Mouse (Mus musculus) embryonic facial prominence, embryonic 11.5 days (tissue): ENCODE measurements around the gene Tctn1. TPM values are rescaled to one million over a fixed set of nuclear protein-coding genes. Genes with fewer than 3 reads are reported as not detected.
A peak's percentile ranks its signal among the peaks of the same experiment; 100 is the strongest.

ENCODE experiments used
- ATAC-seq: fragments of 200-750 bp; cut with Nextera tagmentation; replicated peaks from 2 replicates; pipeline ENCODE4 v1.8.0; 2017; ENCODE audit warnings: low read depth; ENCODE audit not compliant: insufficient number of reproducible peaks, low FRiP score, low TSS enrichment
- DNase-seq: peaks from one replicate; pipeline ENCODE4 v3.0.0-alpha.2; 2015; ENCODE audit warnings: low spot score
- H3K27ac ChIP-seq: fragments of 300-500 bp; sonication (generic); replicated peaks from 2 replicates; pipeline ENCODE4 v1.5.1; 2014; ENCODE audit warnings: mild to moderate bottlenecking, low read depth, low read length, control low read depth
- H3K27me3 ChIP-seq: fragments of 300-500 bp; sonication (generic); 2 replicates; pipeline ENCODE4 v1.6.1; 2014; ENCODE audit warnings: mild to moderate bottlenecking, low read length, moderate library complexity, mixed read lengths; ENCODE audit not compliant: control insufficient read depth, insufficient read depth
- H3K36me3 ChIP-seq: fragments of 300-500 bp; sonication (generic); replicated peaks from 2 replicates; pipeline ENCODE4 v1.6.1; 2014; ENCODE audit warnings: low read depth, mild to moderate bottlenecking, low read length, moderate library complexity, mixed read lengths; ENCODE audit not compliant: control insufficient read depth, insufficient read depth
- H3K4me1 ChIP-seq: fragments of 300-500 bp; sonication (generic); 2 replicates; pipeline ENCODE4 v1.6.1; 2014; ENCODE audit warnings: low read length, mixed read lengths; ENCODE audit not compliant: control insufficient read depth, insufficient read depth
- H3K4me2 ChIP-seq: fragments of 300-500 bp; sonication (generic); 2 replicates; pipeline ENCODE4 v1.6.1; 2014; ENCODE audit warnings: low read depth, mild to moderate bottlenecking, control low read depth, low read length, moderate library complexity
- H3K4me3 ChIP-seq: fragments of 300-500 bp; sonication (generic); 2 replicates; pipeline ENCODE4 v1.5.1; 2014; ENCODE audit warnings: low read depth, low read length, control low read depth
- H3K9ac ChIP-seq: fragments of 300-500 bp; sonication (generic); replicated peaks from 2 replicates; pipeline ENCODE4 v1.6.1; 2014; ENCODE audit warnings: mild to moderate bottlenecking, control low read depth, low read length
- H3K9me3 ChIP-seq: fragments of 300-500 bp; sonication (generic); replicated peaks from 2 replicates; pipeline ENCODE4 v1.6.1; 2016; ENCODE audit warnings: mild to moderate bottlenecking, low read length, inconsistent platforms, mixed read lengths; ENCODE audit not compliant: control insufficient read depth
- WGBS: fragments of 180-500 bp; shearing (Covaris S2); extraction: QIAGEN DNeasy Blood & Tissue Kit; methylation state at CpG from one replicate; pipeline ENCODE4 v1.1.7; 2014; 5-methylcytosine and 5-hydroxymethylcytosine counted together
- polyA plus RNA-seq: library from polyadenylated mRNA; unstranded; fragments of >200 nt; fragmentation: Nextera tagmentation; extraction: Ambion mirVana; gene quantifications from 2 replicates; pipeline ENCODE4 v1.2.1, GENCODE M21; 2014

Gene Tctn1
- polyA plus RNA-seq, 1 experiment from 2014 or later = 3.5 TPM

GRCm38 (mm10) chr5:122239618-122240017, 24.6 kb downstream of the Tctn1 start:
- Histone ChIP-seq H3K9me3 (no peaks in the 10 kb centered on the region), H3K9ac (no peak overlapping the region), H3K27me3 (no peaks in the 10 kb centered on the region), H3K27ac (no peak overlapping the region), H3K4me2 (no peak overlapping the region), H3K4me3 (no peak overlapping the region), H3K4me1 (no peaks in the 10 kb centered on the region; the same call in 1 of the 2 replicates), H3K36me3 (peaks cover 3% of the 10 kb centered on the region)
- ATAC-seq (no peak), DNase-seq (no peak)
- WGBS = 79% methylated on average over 7 of the region's 7 CpGs

- no peak for DNase-seq
- H3K4me1 ChIP-seq = no peaks in the 10 kb centered on the region; the same call in 1 of the 2 replicates
- no peak for ATAC-seq
- no peak overlapping the region for H3K27ac ChIP-seq
- H3K4me3 ChIP-seq = no peak overlapping the region
- H3K9me3 ChIP-seq = no peaks in the 10 kb centered on the region
- no peak overlapping the region for H3K9ac ChIP-seq
- WGBS = 72% methylated on average over 5 of the region's 5 CpGs
- H3K27me3 ChIP-seq = no peaks in the 10 kb centered on the region
- H3K4me2 ChIP-seq = no peak overlapping the region
- peaks cover 3% of the 10 kb centered on the region for H3K36me3 ChIP-seq
These were observed 27.1 kb downstream of the Tctn1 start for GRCm38 (mm10) chr5:122237200-122237599.

- H3K9ac ChIP-seq = no peak overlapping the region
- H3K4me3 ChIP-seq = no peak overlapping the region
- H3K4me1 ChIP-seq = no peaks in the 10 kb centered on the region; the same call in 1 of the 2 replicates
- no peaks in the 10 kb centered on the region; the same call in 1 of the 2 replicates for H3K36me3 ChIP-seq
- no peak overlapping the region for H3K4me2 ChIP-seq
- WGBS = 46% methylated on average over 9 of the region's 9 CpGs
- DNase-seq (peak; percentile 34), ATAC-seq (no peak)
- 0 out of 2 replicates have a peak overlapping the region, but pooled peaks have one; percentile 5 for H3K27ac ChIP-seq
- H3K27me3 ChIP-seq = no peaks in the 10 kb centered on the region
- H3K9me3 ChIP-seq = no peaks in the 10 kb centered on the region
These were observed 28.9 kb downstream of the Tctn1 start for GRCm38 (mm10) chr5:122235196-122235836.

- ATAC-seq (no peak), DNase-seq (no peak)
- no peak overlapping the region for H3K4me3 ChIP-seq
- H3K9ac ChIP-seq = no peak overlapping the region
- no peaks in the 10 kb centered on the region; the same call in 1 of the 2 replicates for H3K36me3 ChIP-seq
- H3K9me3 ChIP-seq = no peaks in the 10 kb centered on the region
- peak overlapping the region; percentile 5; the same call in 1 of the 2 replicates for H3K27ac ChIP-seq
- 72% methylated on average over 9 of the region's 9 CpGs for WGBS
- no peak overlapping the region for H3K4me2 ChIP-seq
- H3K4me1 ChIP-seq = no peaks in the 10 kb centered on the region; the same call in 1 of the 2 replicates
- no peaks in the 10 kb centered on the region for H3K27me3 ChIP-seq
These were observed 29.7 kb downstream of the Tctn1 start for GRCm38 (mm10) chr5:122234319-122235195.

- H3K4me1 ChIP-seq = no peaks in the 10 kb centered on the region
- peak; percentile 54; the same call in 1 of the 2 replicates for ATAC-seq
- H3K4me2 ChIP-seq = no peak overlapping the region
- H3K36me3 ChIP-seq = no peaks in the 10 kb centered on the region; the same call in 1 of the 2 replicates
- no peaks in the 10 kb centered on the region for H3K27me3 ChIP-seq
- H3K4me3 ChIP-seq = no peak overlapping the region
- H3K9me3 ChIP-seq = no peaks in the 10 kb centered on the region
- DNase-seq = no peak
- WGBS = 89% methylated on average over 12 of the region's 12 CpGs
- H3K27ac ChIP-seq = no peak overlapping the region
- H3K9ac ChIP-seq = no peak overlapping the region
These were observed 30.6 kb downstream of the Tctn1 start for GRCm38 (mm10) chr5:122233695-122234094.

GRCm38 (mm10) chr5:122233077-122233581, 31.1 kb downstream of the Tctn1 start:
- no peaks in the 10 kb centered on the region for H3K4me1 ChIP-seq
- no peak overlapping the region for H3K4me2 ChIP-seq
- no peak overlapping the region for H3K27ac ChIP-seq
- DNase-seq = no peak
- H3K4me3 ChIP-seq = no peak overlapping the region
- no peak overlapping the region for H3K9ac ChIP-seq
- no peaks in the 10 kb centered on the region for H3K9me3 ChIP-seq
- no peaks in the 10 kb centered on the region; the same call in 1 of the 2 replicates for H3K36me3 ChIP-seq
- no peak for ATAC-seq
- no peaks in the 10 kb centered on the region for H3K27me3 ChIP-seq
- 90% methylated on average over 14 of the region's 14 CpGs for WGBS

GRCm38 (mm10) chr5:122232004-122232403, 32.3 kb downstream of the Tctn1 start:
- no peaks in the 10 kb centered on the region; the same call in 1 of the 2 replicates for H3K36me3 ChIP-seq
- no peak overlapping the region for H3K4me3 ChIP-seq
- no peak overlapping the region for H3K27ac ChIP-seq
- no peaks in the 10 kb centered on the region for H3K4me1 ChIP-seq
- 70% methylated on average over 5 of the region's 5 CpGs for WGBS
- no peaks in the 10 kb centered on the region for H3K9me3 ChIP-seq
- H3K4me2 ChIP-seq = no peak overlapping the region
- ATAC-seq (no peak), DNase-seq (no peak)
- H3K9ac ChIP-seq = no peak overlapping the region
- no peaks in the 10 kb centered on the region for H3K27me3 ChIP-seq
